Mouse (Mus musculus) megakaryocyte, embryonic 14.5 days (primary cell): Measurements from ENCODE around the gene Shc3.

Experiments used
- FLI1 ChIP-seq: IDR thresholded peaks from 2 replicates; pipeline ENCODE4 v1.6.1; 2012; ENCODE audit warnings: low read length, inconsistent platforms, mixed read lengths
- GATA1 ChIP-seq: IDR thresholded peaks from 3 replicates; pipeline ENCODE4 v1.6.1; 2012; ENCODE audit warnings: mixed read lengths, low read length, inconsistent platforms, borderline replicate concordance

DNA sequence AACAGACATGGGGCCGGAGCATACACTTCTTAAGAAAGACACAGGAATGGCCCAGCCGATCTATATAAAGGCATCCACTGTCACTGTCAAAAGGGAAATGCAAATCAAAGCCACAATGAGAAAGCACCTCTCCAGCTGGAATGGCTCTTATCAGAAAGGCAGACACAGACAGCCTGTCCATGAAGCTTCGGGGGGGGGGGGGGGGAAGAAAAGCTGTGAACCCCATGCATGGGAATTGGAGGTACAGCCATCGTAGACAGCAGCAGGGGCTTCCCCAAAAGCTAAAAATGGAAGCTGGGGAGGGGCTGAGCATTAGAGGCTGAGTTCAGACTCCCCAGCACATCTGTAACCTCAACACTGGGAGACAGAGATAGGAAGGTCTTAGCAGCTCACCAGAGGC, 181.3 kb downstream of the Shc3 start:
- TF ChIP-seq GATA1 (no peak), FLI1 (no peak)
